Mouse (Mus musculus) liver, embryonic 14.5 days (tissue): ENCODE data around the gene Ttc6.

Experiments
- CTCF ChIP-seq: IDR thresholded peaks from 2 replicates; pipeline ENCODE4 v1.5.1; 2016; ENCODE audit warnings: antibody characterized with exemption, low read depth, control low read depth
- EP300 ChIP-seq: IDR thresholded peaks from 2 replicates; pipeline ENCODE4 v1.6.1; 2016; ENCODE audit warnings: antibody characterized with exemption, low read depth

DNA sequence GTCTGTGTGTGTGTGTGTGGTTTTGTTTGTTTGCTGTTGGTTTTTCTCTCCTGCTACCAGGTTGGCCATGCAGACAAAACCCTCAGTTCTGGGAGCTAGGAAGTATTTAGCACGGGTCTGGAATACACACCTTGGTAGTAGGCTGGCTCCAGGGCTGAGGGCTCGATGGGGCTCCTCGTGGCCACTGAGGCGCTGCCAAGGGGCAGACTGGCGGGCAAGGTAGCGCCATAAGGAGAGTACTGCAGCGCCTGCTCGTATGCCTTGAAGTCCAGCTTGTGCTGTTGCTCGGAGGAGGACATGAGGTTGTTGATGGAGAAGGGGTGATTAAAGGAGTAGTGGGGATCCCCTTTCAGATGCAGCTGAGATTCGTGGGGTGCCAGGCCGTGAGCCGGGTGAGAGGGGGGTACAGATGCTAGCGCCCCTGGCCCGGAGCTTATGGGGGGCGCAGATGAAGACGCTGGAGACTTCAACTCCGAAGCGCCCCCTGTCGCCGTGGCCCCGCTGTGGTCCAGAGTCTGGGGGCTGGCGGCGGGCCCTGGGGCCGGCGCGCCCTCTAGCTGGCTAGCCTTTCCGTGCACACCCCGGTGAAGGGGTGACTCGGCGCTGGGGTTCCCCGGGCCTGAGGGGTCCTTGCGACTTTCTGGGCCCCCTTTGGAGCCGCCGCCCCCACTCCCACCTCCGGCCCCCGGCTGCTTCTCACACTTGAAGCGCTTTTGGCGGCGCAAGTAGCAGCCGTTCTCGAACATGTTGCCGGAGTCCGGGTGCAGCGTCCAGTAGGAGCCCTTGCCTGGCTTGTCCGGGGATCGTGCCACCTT, 21.8 kb upstream of the Ttc6 start:
- TF ChIP-seq CTCF (no peak), EP300 (no peak)
